Mouse (Mus musculus) liver, postnatal 0 days (tissue): ENCODE results near the gene Ctdsp1.

Experiments
- CTCF ChIP-seq: sonication (generic); IDR thresholded peaks from 2 replicates; pipeline ENCODE4 v1.5.1; 2016; ENCODE audit warnings: antibody characterized with exemption, low read depth
- EP300 ChIP-seq: IDR thresholded peaks from 2 replicates; pipeline ENCODE4 v1.6.1; 2016; ENCODE audit warnings: antibody characterized with exemption, low read depth, mild to moderate bottlenecking

GRCm38 (mm10) chr1:74425845-74426244, 34.5 kb downstream of the Ctdsp1 start:
- TF ChIP-seq CTCF = no peak
- TF ChIP-seq EP300 = no peak
